ENCODE assay signal across 24 mouse cellular contexts in the genomic region with DNA sequence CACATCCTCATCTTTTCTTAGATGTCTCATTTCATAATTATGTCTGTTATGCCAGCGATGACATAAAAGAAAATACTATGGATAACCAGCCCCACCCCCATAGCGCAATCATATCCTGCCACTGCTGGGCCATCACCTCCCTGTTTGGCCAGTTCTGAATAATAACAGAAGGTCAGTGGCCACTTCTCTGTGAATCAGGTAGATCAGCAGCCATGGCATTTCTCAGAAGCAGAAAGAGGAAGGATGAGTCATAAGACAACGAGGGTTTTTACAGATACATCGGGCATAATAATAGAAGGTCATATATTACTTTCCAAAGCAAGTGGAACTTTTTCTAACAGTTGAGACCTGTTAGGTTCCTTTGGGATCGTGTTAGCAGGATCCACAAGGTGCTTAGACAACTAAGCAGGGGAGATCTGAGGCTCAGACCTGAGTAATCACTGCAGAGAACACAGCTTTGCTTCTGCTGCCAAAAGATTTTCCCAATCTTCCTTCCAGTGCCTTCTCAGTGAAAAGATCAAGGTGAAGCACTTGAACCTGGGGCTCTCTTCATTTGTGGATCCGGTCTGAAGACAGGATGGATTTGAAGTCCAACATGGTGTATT. TPM values are rescaled to one million over a fixed set of nuclear protein-coding genes. Genes with fewer than 3 reads are reported as not detected.
DNase-seq lines count a peak whose midpoint lies in the region; ATAC-seq and TF ChIP-seq lines count a peak whose summit lies in the region.
"Had no signal": no experiment of that assay in that cellular context is flagged by ENCODE, and none has a peak within 500 bp of the region (broad histone marks: within the 10 kb centered on the region; RNA-seq: fewer than 3 reads in every experiment).

No protein-coding gene starts in this region.

- WGBS in liver, embryonic 12.5 days (ENCODE audit: insufficient replicate concordance), result 52% methylated on average over 6 of the region's 6 CpGs

- in situ Hi-C loops in CH12.LX (cut with MboI; ENCODE audit: low pct_ligation_motif_present, low pct_unique_long_range_greater_than_20kb, low sequenced_read_pairs), result no loop called here

- ATAC-seq in common myeloid progenitor, adult 5-6 weeks (replicated peaks; ENCODE audit: low read depth, poor library complexity, severe bottlenecking), result peak; percentile 56
- peak; percentile 62; the same call in 1 of the 2 replicates for ATAC-seq in neutrophil, adult 5-6 weeks (ENCODE audit: extremely low read depth, insufficient number of reproducible peaks, low FRiP score, poor library complexity, severe bottlenecking)
- no peak for ATAC-seq in liver, embryonic 12.5 days
- ATAC-seq: intestine, embryonic 15.5 days; lung, postnatal 0 days had no signal

- no peak; the same call in none of the 2 replicates for TF ChIP-seq RAD21 in CH12.LX (IDR thresholded peaks at IDR 0.05; ENCODE audit: low read depth, low read length)

- no peak for TF ChIP-seq POLR2A in CH12.LX (IDR thresholded peaks at IDR 0.05; ENCODE audit: low read depth, low read length)

- TF ChIP-seq CTCF in CH12.LX (conservative IDR thresholded peaks at IDR 0.05 in 1 of 2, IDR thresholded peaks at IDR 0.05 in 1 of 2; ENCODE audit: low read depth in 2 of 2, low read length in 2 of 2), result no peak

- H3K27me3 ChIP-seq in CH12.LX (replicated peaks), result no peaks in the 10 kb centered on the region
- no peaks in the 10 kb centered on the region for H3K27me3 ChIP-seq in liver, embryonic 12.5 days (replicated peaks)
- H3K27me3 ChIP-seq: embryonic facial prominence, embryonic 15.5 days; intestine, embryonic 15.5 days; liver, embryonic 13.5 days; neural tube, embryonic 13.5 days had no signal

- TF ChIP-seq EP300 in CH12.LX (IDR thresholded peaks at IDR 0.05; ENCODE audit: low read length), result peak; percentile 100

- H3K79me2 ChIP-seq in CH12.LX (replicated peaks; ENCODE audit: control insufficient read depth, extremely low read depth, insufficient read depth, poor library complexity, severe bottlenecking), result peaks cover 52% of the 10 kb centered on the region

- DNase-seq in adrenal gland, adult (ENCODE audit: inconsistent age in 2 of 2, low spot score in 1 of 2), result peak; percentile 20 to 79
- no peak for DNase-seq in adrenal gland, adult 8-10 months
- DNase-seq in CH12.LX (ENCODE audit: extremely low read depth), result peak; percentile 91
- DNase-seq in ovary, adult 18-20 months (ENCODE audit: low spot score), result no peak
- no peak for DNase-seq in layer of hippocampus, postnatal 36 days
- DNase-seq: cerebellum, postnatal 10 days; embryo, embryonic 11 days; liver, embryonic 13.5 days; right cerebral cortex, postnatal 4 days; thymus, adult 18-20 months had no signal

- H3K4me2 ChIP-seq in CH12.LX (ENCODE audit: insufficient read depth, low read depth, poor library complexity, severe bottlenecking), result peak overlapping the region; percentile 55
- H3K4me2 ChIP-seq in liver, embryonic 12.5 days, result no peak overlapping the region
- H3K4me2 ChIP-seq: embryonic facial prominence, embryonic 15.5 days; intestine, embryonic 15.5 days; liver, embryonic 13.5 days; neural tube, embryonic 13.5 days had no signal

- peaks cover 30 to 48% of the 10 kb centered on the region in 2 experiments for H3K36me3 ChIP-seq in CH12.LX (replicated peaks in 1 of 2; ENCODE audit: control insufficient read depth in 1 of 2, insufficient read depth in 1 of 2, low read length in 1 of 2)
- H3K36me3 ChIP-seq in liver, embryonic 12.5 days, result no peaks in the 10 kb centered on the region
- H3K36me3 ChIP-seq: embryonic facial prominence, embryonic 15.5 days; intestine, embryonic 15.5 days; liver, embryonic 13.5 days; neural tube, embryonic 13.5 days had no signal

- H3K27ac ChIP-seq in CH12.LX (ENCODE audit: insufficient read depth, low read depth), result peak overlapping the region; percentile 98
- no peak overlapping the region for H3K27ac ChIP-seq in liver, embryonic 12.5 days
- H3K27ac ChIP-seq: embryonic facial prominence, embryonic 15.5 days; intestine, embryonic 15.5 days; liver, embryonic 13.5 days; neural tube, embryonic 13.5 days had no signal

- no peaks in the 10 kb centered on the region for H3K9me3 ChIP-seq in CH12.LX (replicated peaks; ENCODE audit: low read length)
- H3K9me3 ChIP-seq in liver, embryonic 12.5 days (replicated peaks), result no peaks in the 10 kb centered on the region
- H3K9me3 ChIP-seq: embryonic facial prominence, embryonic 15.5 days; intestine, embryonic 15.5 days; liver, embryonic 13.5 days; neural tube, embryonic 13.5 days had no signal

- H3K4me3 ChIP-seq in CH12.LX (replicated peaks in 1 of 3; ENCODE audit: low read depth in 2 of 3, low read length in 2 of 3, poor library complexity in 1 of 3), result peak overlapping the region in 1 of 3 experiments; percentile 22
- H3K4me3 ChIP-seq in liver, embryonic 12.5 days, result no peak overlapping the region
- H3K4me3 ChIP-seq: embryonic facial prominence, embryonic 15.5 days; intestine, embryonic 15.5 days; liver, embryonic 13.5 days; neural tube, embryonic 13.5 days had no signal

- peaks cover 53 to 83% of the 10 kb centered on the region in 2 experiments for H3K4me1 ChIP-seq in CH12.LX (ENCODE audit: control insufficient read depth in 1 of 2, insufficient read depth in 2 of 2)
- H3K4me1 ChIP-seq in liver, embryonic 12.5 days, result no peaks in the 10 kb centered on the region
- H3K4me1 ChIP-seq: embryonic facial prominence, embryonic 15.5 days; intestine, embryonic 15.5 days; liver, embryonic 13.5 days; neural tube, embryonic 13.5 days had no signal

- peak overlapping the region; percentile 52 for H3K9ac ChIP-seq in CH12.LX (ENCODE audit: insufficient read depth, low read depth)
- H3K9ac ChIP-seq in liver, embryonic 12.5 days, result no peak overlapping the region
- H3K9ac ChIP-seq: embryonic facial prominence, embryonic 15.5 days; intestine, embryonic 15.5 days; liver, embryonic 13.5 days; neural tube, embryonic 13.5 days had no signal

- dilution Hi-C loops in CH12.LX (cut with MboI; ENCODE audit: extremely low pct_ligation_motif_present, extremely low pct_unique_long_range_greater_than_20kb, low sequenced_read_pairs), result no loop called here

TF ChIP-seq in CH12.LX, 34 proteins besides CTCF, POLR2A, EP300 and RAD21 (continues in another document):
- TF ChIP-seq KAT2A (IDR thresholded peaks at IDR 0.05; ENCODE audit: insufficient replicate concordance, low read length) (0 out of 2 replicates have a peak, but pooled peaks have one; percentile 34), PAX5 (IDR thresholded peaks at IDR 0.05; ENCODE audit: low read length) (no peak), UBTF (IDR thresholded peaks at IDR 0.05; ENCODE audit: low read depth, low read length) (no peak), TCF12 (IDR thresholded peaks at IDR 0.05; ENCODE audit: low read depth, low read length) (peak; percentile 95), TBP (conservative IDR thresholded peaks at IDR 0.05; ENCODE audit: low read depth, low read length) (0 out of 2 replicates have a peak, but pooled peaks have one; percentile 56), MEF2A (IDR thresholded peaks at IDR 0.05; ENCODE audit: borderline replicate concordance, low read depth, low read length) (peak; percentile 99), GABPA (IDR thresholded peaks at IDR 0.05; ENCODE audit: insufficient replicate concordance, low read depth, low read length) (no peak; the same call in 1 of the 2 replicates), USF2 (conservative IDR thresholded peaks at IDR 0.05; ENCODE audit: low read depth, low read length) (no peak), ZMIZ1 (IDR thresholded peaks at IDR 0.05; ENCODE audit: low read depth, low read length) (no peak; the same call in 1 of the 2 replicates), JUN (IDR thresholded peaks at IDR 0.05; ENCODE audit: insufficient read depth, low read depth, low read length) (peak; percentile 98), NELFE (IDR thresholded peaks at IDR 0.05; ENCODE audit: low read depth, low read length) (peak; percentile 33; the same call in 1 of the 2 replicates), MAZ (IDR thresholded peaks at IDR 0.05; ENCODE audit: low read depth, low read length) (peak; percentile 84; the same call in 1 of the 2 replicates), MAFK (IDR thresholded peaks at IDR 0.05; ENCODE audit: insufficient replicate concordance, low read length) (peak; percentile 77; the same call in 1 of the 2 replicates), USF1 (IDR thresholded peaks at IDR 0.05; ENCODE audit: low read depth, low read length) (no peak), POLR2AphosphoS2 (IDR thresholded peaks at IDR 0.05; ENCODE audit: low read depth, low read length) (no peak), CHD1 (IDR thresholded peaks at IDR 0.05; ENCODE audit: low read depth, low read length) (peak; percentile 94; the same call in 1 of the 2 replicates), IRF4 (IDR thresholded peaks at IDR 0.05; ENCODE audit: low read depth, low read length) (peak; percentile 100), NRF1 (IDR thresholded peaks at IDR 0.05; ENCODE audit: low read depth, low read length) (no peak), ELF1 (IDR thresholded peaks at IDR 0.05; ENCODE audit: low read depth, low read length) (peak; percentile 62), MXI1 (IDR thresholded peaks at IDR 0.05; ENCODE audit: low read depth, low read length) (peak; percentile 75; the same call in 1 of the 2 replicates), E2F4 (IDR thresholded peaks at IDR 0.05; ENCODE audit: insufficient replicate concordance, low read depth, low read length) (no peak), BHLHE40 (IDR thresholded peaks at IDR 0.05; ENCODE audit: low read depth, low read length) (peak; percentile 87), MAX (IDR thresholded peaks at IDR 0.05; ENCODE audit: low read length) (no peak), SIN3A (IDR thresholded peaks at IDR 0.05; ENCODE audit: low read length) (peak; percentile 83), ZNF384 (IDR thresholded peaks at IDR 0.05; ENCODE audit: low read depth, low read length) (peak; percentile 86), MYC (IDR thresholded peaks at IDR 0.05; ENCODE audit: low read depth, low read length) (peak; percentile 91), ZKSCAN1 (IDR thresholded peaks at IDR 0.05; ENCODE audit: borderline replicate concordance, low read depth, low read length) (no peak), CHD2 (IDR thresholded peaks at IDR 0.05; ENCODE audit: low read length) (peak; percentile 94), SMC3 (IDR thresholded peaks at IDR 0.05; ENCODE audit: low read depth, low read length) (peak; percentile 31)

RNA-seq across cellular contexts. Expression of gene Tigit, which starts 8.7 kb away (rescaled TPM):
- total RNA-seq in adrenal gland, adult 8-10 months (2022), result under 1 TPM in 1 of 4 experiments, not detected in 3; 0.32 TPM
- total RNA-seq in CH12.LX (2012; rRNA removed) (59.3 and 67.2 TPM in 2 replicates), CH12.LX (2014; rRNA removed) (13.6 and 17.5 TPM in 2 replicates)
- polyA plus RNA-seq in CH12.LX (2012; ENCODE audit: insufficient read length, low read depth), result 54.5 and 55.4 TPM in 2 replicates
- total RNA-seq in common myeloid progenitor, adult 5-6 weeks (2017), result not detected in 2 replicates
- total RNA-seq in neutrophil, adult 5-6 weeks (2017), result not detected in 2 replicates
- not detected for total RNA-seq in layer of hippocampus, postnatal 36 days (2021)
- polyA plus RNA-seq in liver, embryonic 12.5 days (2016; fragmentation: Nextera tagmentation; extraction: Ambion mirVana), result not detected in 2 replicates
- total RNA-seq: gastrocnemius, adult 8-10 months; heart, adult 8-10 months; left cerebral cortex, adult 18-20 months had no signal
- polyA plus RNA-seq: forebrain, embryonic 11.5 days; hindbrain, embryonic 11.5 days; intestine, embryonic 15.5 days; kidney, embryonic 14.5 days; limb, embryonic 11.5 days; liver, embryonic 13.5 days; lung, postnatal 0 days; neural tube, embryonic 13.5 days had no signal

Comparison
In these comparisons a context has a peak if more than half of its experiments do, and no peak if none do; other contexts are left out.
1. DNase-seq: peak in adrenal gland, adult (2 of 2) and CH12.LX (single experiment); none in adrenal gland, adult 8-10 months (single experiment), ovary, adult 18-20 months (single experiment) and layer of hippocampus, postnatal 36 days (0 of 2).
2. RNA of gene Tigit, which starts 8.7 kb away (total RNA-seq): 13.6 to 67.2 TPM in CH12.LX; 0.32 TPM in adrenal gland, adult 8-10 months, not detected in common myeloid progenitor, adult 5-6 weeks, not detected in neutrophil, adult 5-6 weeks and not detected in layer of hippocampus, postnatal 36 days; every median in the first group is over 10 times any median in the second.